ENCODE assay signal across 9 mouse cellular contexts in genomic region chr2:105908351-105908750, GRCm38 (mm10). TPM values are rescaled to one million over a fixed set of nuclear protein-coding genes. Genes with fewer than 3 reads are reported as not detected.
A peak's percentile ranks its signal among the peaks of the same experiment; 100 is the strongest.
DNase-seq lines count a peak whose midpoint lies in the region; ATAC-seq and TF ChIP-seq lines count a peak whose summit lies in the region.
"Had no signal": no experiment of that assay in that cellular context is flagged by ENCODE, and none has a peak within 500 bp of the region (broad histone marks: within the 10 kb centered on the region; RNA-seq: fewer than 3 reads in every experiment).

No protein-coding gene starts in this region.

- H3K4me3 ChIP-seq in forebrain, postnatal 0 days (ENCODE audit: low read depth, low read length) = no peak overlapping the region
- H3K4me3 ChIP-seq in forebrain, embryonic 12.5 days (replicated peaks) = no peak overlapping the region
- H3K4me3 ChIP-seq in thymus, adult 2 months (ENCODE audit: control insufficient read depth, insufficient read depth, low read length) = no peak overlapping the region
- no peak overlapping the region for H3K4me3 ChIP-seq in hindbrain, embryonic 12.5 days
- H3K4me3 ChIP-seq in forebrain, embryonic 10.5 days = no peak overlapping the region

- H3K9ac ChIP-seq in forebrain, postnatal 0 days = no peak overlapping the region
- no peak overlapping the region for H3K9ac ChIP-seq in forebrain, embryonic 12.5 days
- H3K9ac ChIP-seq in hindbrain, embryonic 12.5 days = no peak overlapping the region
- H3K9ac ChIP-seq: hindbrain, embryonic 14.5 days had no signal

- no peaks in the 10 kb centered on the region for H3K36me3 ChIP-seq in forebrain, postnatal 0 days (ENCODE audit: insufficient read depth)
- H3K36me3 ChIP-seq in forebrain, embryonic 12.5 days (replicated peaks) = peaks cover 8% of the 10 kb centered on the region
- H3K36me3 ChIP-seq in thymus, adult 2 months (ENCODE audit: control insufficient read depth, insufficient read depth, low read length) = no peaks in the 10 kb centered on the region
- peaks cover 5% of the 10 kb centered on the region; the same call in 1 of the 2 replicates for H3K36me3 ChIP-seq in hindbrain, embryonic 12.5 days
- peaks cover 22% of the 10 kb centered on the region for H3K36me3 ChIP-seq in forebrain, embryonic 10.5 days (replicated peaks)

- H3K4me2 ChIP-seq in forebrain, postnatal 0 days (ENCODE audit: low read depth) = no peak overlapping the region
- H3K4me2 ChIP-seq in forebrain, embryonic 12.5 days = no peak overlapping the region
- H3K4me2 ChIP-seq in hindbrain, embryonic 12.5 days (replicated peaks) = no peak overlapping the region
- H3K4me2 ChIP-seq: hindbrain, embryonic 14.5 days had no signal

- H3K4me1 ChIP-seq in forebrain, postnatal 0 days (ENCODE audit: insufficient read depth) = no peaks in the 10 kb centered on the region
- peaks cover 9% of the 10 kb centered on the region for H3K4me1 ChIP-seq in forebrain, embryonic 12.5 days
- no peaks in the 10 kb centered on the region for H3K4me1 ChIP-seq in thymus, adult 2 months (replicated peaks; ENCODE audit: control insufficient read depth, insufficient read depth, low read length)
- H3K4me1 ChIP-seq in hindbrain, embryonic 12.5 days = peaks cover 7% of the 10 kb centered on the region
- H3K4me1 ChIP-seq in forebrain, embryonic 10.5 days = peaks cover 17% of the 10 kb centered on the region

- no peak for ATAC-seq in forebrain, postnatal 0 days
- no peak for ATAC-seq in forebrain, embryonic 12.5 days (ENCODE audit: low FRiP score)
- no peak for ATAC-seq in activated CD4-positive, CD25-positive, alpha-beta regulatory T cell, adult 4 months
- ATAC-seq in hindbrain, embryonic 12.5 days (ENCODE audit: low FRiP score) = no peak

- H3K27me3 ChIP-seq in forebrain, postnatal 0 days (ENCODE audit: insufficient read depth, low read length) = no peaks in the 10 kb centered on the region
- H3K27me3 ChIP-seq in forebrain, embryonic 12.5 days = no peaks in the 10 kb centered on the region
- no peaks in the 10 kb centered on the region for H3K27me3 ChIP-seq in thymus, adult 2 months (ENCODE audit: control insufficient read depth, insufficient read depth, low read length)
- no peaks in the 10 kb centered on the region for H3K27me3 ChIP-seq in hindbrain, embryonic 12.5 days
- H3K27me3 ChIP-seq in forebrain, embryonic 10.5 days (ENCODE audit: poor library complexity, severe bottlenecking) = no peaks in the 10 kb centered on the region

- no peaks in the 10 kb centered on the region for H3K9me3 ChIP-seq in forebrain, postnatal 0 days (ENCODE audit: low read length)
- H3K9me3 ChIP-seq in forebrain, embryonic 12.5 days = no peaks in the 10 kb centered on the region
- H3K9me3 ChIP-seq in hindbrain, embryonic 12.5 days (replicated peaks) = no peaks in the 10 kb centered on the region
- H3K9me3 ChIP-seq in forebrain, embryonic 10.5 days = no peaks in the 10 kb centered on the region

- no peak overlapping the region for H3K27ac ChIP-seq in forebrain, postnatal 0 days (ENCODE audit: low read depth, low read length)
- H3K27ac ChIP-seq in forebrain, embryonic 12.5 days = no peak overlapping the region
- H3K27ac ChIP-seq in thymus, adult 2 months (ENCODE audit: control insufficient read depth, insufficient read depth, low read length) = no peak overlapping the region
- no peak overlapping the region for H3K27ac ChIP-seq in hindbrain, embryonic 12.5 days
- H3K27ac ChIP-seq in forebrain, embryonic 10.5 days = no peak overlapping the region
- H3K27ac ChIP-seq: hindbrain, embryonic 14.5 days had no signal

- DNase-seq in forebrain, postnatal 0 days = peak; percentile 6
- DNase-seq in thymus, adult 2 months = peak; percentile 31
- DNase-seq in thymus, adult 18-20 months = no peak
- DNase-seq in kidney, postnatal 10 days = peak; percentile 12
- DNase-seq in forebrain, embryonic 10.5 days (ENCODE audit: extremely low spot score, low spot score) = no peak

- 79% methylated on average over 5 of the region's 5 CpGs for WGBS in forebrain, postnatal 0 days
- WGBS in forebrain, embryonic 12.5 days = 84% methylated on average over 5 of the region's 5 CpGs
- WGBS in thymus, adult 2 months = 94% methylated on average over 5 of the region's 5 CpGs
- 85% methylated on average over 5 of the region's 5 CpGs for WGBS in hindbrain, embryonic 12.5 days
- WGBS in forebrain, embryonic 10.5 days = 92% methylated on average over 5 of the region's 5 CpGs

- TF ChIP-seq CTCF in forebrain, postnatal 0 days (IDR thresholded peaks at IDR 0.05; ENCODE audit: low read depth) = no peak; the same call in 1 of the 2 replicates
- no peak for TF ChIP-seq CTCF in thymus, adult 2 months (IDR thresholded peaks at IDR 0.05; ENCODE audit: borderline replicate concordance, control insufficient read depth, extremely low read depth, insufficient read depth, low read length, poor library complexity)

- no peak for TF ChIP-seq POLR2A in thymus, adult 2 months (IDR thresholded peaks at IDR 0.05; ENCODE audit: control insufficient read depth, extremely low read depth, insufficient read depth, low read length, poor library complexity)

RNA-seq across cellular contexts. Expression of gene Immp1l, which starts 3.9 kb away (rescaled TPM):
- 47.5 and 61.3 TPM in 2 replicates for total RNA-seq in forebrain, postnatal 0 days (2014; rRNA removed)
- 114 and 123 TPM in 2 replicates for polyA plus RNA-seq in forebrain, postnatal 0 days (2015; fragmentation: Nextera tagmentation; extraction: Ambion mirVana)
- 123 and 129 TPM in 2 replicates for polyA plus RNA-seq in forebrain, embryonic 12.5 days (2016; fragmentation: Nextera tagmentation; extraction: Ambion mirVana)
- 11.5 and 13.8 TPM in 2 replicates for polyA plus RNA-seq in thymus, adult 2 months (2012; rRNA removed)
- 10 to 100 TPM; 55.0 to 56.4 TPM for polyA plus RNA-seq in activated CD4-positive, CD25-positive, alpha-beta regulatory T cell, adult 4 months (2017; shearing (Covaris generic))
- polyA plus RNA-seq in hindbrain, embryonic 12.5 days (2016; fragmentation: Nextera tagmentation; extraction: Ambion mirVana) = 106 and 124 TPM in 2 replicates
- 139 and 140 TPM in 2 replicates for polyA plus RNA-seq in forebrain, embryonic 10.5 days (2016; fragmentation: Nextera tagmentation; extraction: Ambion mirVana)

RNA-seq across cellular contexts. Expression of gene Elp4, which starts 4.0 kb away (rescaled TPM):
- total RNA-seq in forebrain, postnatal 0 days (2014; rRNA removed) = 27.4 and 34.0 TPM in 2 replicates
- 23.4 and 25.6 TPM in 2 replicates for polyA plus RNA-seq in forebrain, postnatal 0 days (2015; fragmentation: Nextera tagmentation; extraction: Ambion mirVana)
- 59.1 and 63.5 TPM in 2 replicates for polyA plus RNA-seq in forebrain, embryonic 12.5 days (2016; fragmentation: Nextera tagmentation; extraction: Ambion mirVana)
- 2.8 and 4.7 TPM in 2 replicates for polyA plus RNA-seq in thymus, adult 2 months (2012; rRNA removed)
- polyA plus RNA-seq in activated CD4-positive, CD25-positive, alpha-beta regulatory T cell, adult 4 months (2017; shearing (Covaris generic)) = 10 to 100 TPM; 10.4 to 12.7 TPM
- polyA plus RNA-seq in hindbrain, embryonic 12.5 days (2016; fragmentation: Nextera tagmentation; extraction: Ambion mirVana) = 49.7 and 50.4 TPM in 2 replicates
- polyA plus RNA-seq in forebrain, embryonic 10.5 days (2016; fragmentation: Nextera tagmentation; extraction: Ambion mirVana) = 73.3 and 73.5 TPM in 2 replicates

Comparison
In these comparisons a context has a peak if more than half of its experiments do, and no peak if none do; other contexts are left out.
1. DNase-seq: peak in forebrain, postnatal 0 days (single experiment), thymus, adult 2 months (single experiment) and kidney, postnatal 10 days (single experiment); none in thymus, adult 18-20 months (0 of 2) and forebrain, embryonic 10.5 days (single experiment).